Mouse (Mus musculus): ENCODE measurements around the gene Ankrd54. TPM values are rescaled to one million over a fixed set of nuclear protein-coding genes. Genes with fewer than 3 reads are reported as not detected.

Ankrd54 gene
- polyA plus RNA-seq, 1 experiment from 2014 or later: 51.3 TPM

DNA sequence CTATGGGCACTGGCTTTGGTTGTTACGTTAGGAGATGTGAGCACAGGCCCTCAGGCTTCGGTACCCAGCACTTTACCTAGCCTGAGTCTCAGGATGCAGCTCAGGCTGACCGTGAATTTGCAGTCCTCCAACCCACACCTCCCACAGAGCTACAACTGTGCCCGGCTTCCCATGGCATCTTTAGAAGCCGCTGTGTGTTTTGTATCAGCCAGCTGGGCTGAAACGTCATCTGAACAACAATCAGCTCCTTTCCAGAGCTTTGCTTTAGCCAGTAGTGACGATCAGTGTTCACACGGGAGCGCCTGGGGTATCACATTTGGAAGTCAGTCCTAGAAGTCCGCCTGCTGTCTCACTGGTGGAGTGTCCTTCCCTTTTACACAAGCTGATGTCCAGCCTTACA, 40.6 kb upstream of the Ankrd54 start:
- no peaks in the 10 kb centered on the region for H3K9me3 ChIP-seq (replicated peaks; ENCODE audit: control insufficient read depth, low read length)
- WGBS: 65% methylated on average over 10 of the region's 10 CpGs
- DNase-seq (ENCODE audit: low spot score): no peak
- ATAC-seq: no peak
- no peaks in the 10 kb centered on the region for H3K36me3 ChIP-seq (ENCODE audit: control insufficient read depth, insufficient read depth, low read length)
- H3K4me2 ChIP-seq (ENCODE audit: low read length): no peak overlapping the region
- no peaks in the 10 kb centered on the region for H3K27me3 ChIP-seq (replicated peaks; ENCODE audit: control insufficient read depth, insufficient read depth, low read length)
- peaks cover 4% of the 10 kb centered on the region; the same call in 1 of the 2 replicates for H3K4me1 ChIP-seq (ENCODE audit: control insufficient read depth, insufficient read depth, low read length)
- no peak overlapping the region for H3K4me3 ChIP-seq (ENCODE audit: low read depth, low read length)
- H3K27ac ChIP-seq (ENCODE audit: low read depth, low read length): no peak overlapping the region
- H3K9ac ChIP-seq (ENCODE audit: low read length): no peak overlapping the region

DNA sequence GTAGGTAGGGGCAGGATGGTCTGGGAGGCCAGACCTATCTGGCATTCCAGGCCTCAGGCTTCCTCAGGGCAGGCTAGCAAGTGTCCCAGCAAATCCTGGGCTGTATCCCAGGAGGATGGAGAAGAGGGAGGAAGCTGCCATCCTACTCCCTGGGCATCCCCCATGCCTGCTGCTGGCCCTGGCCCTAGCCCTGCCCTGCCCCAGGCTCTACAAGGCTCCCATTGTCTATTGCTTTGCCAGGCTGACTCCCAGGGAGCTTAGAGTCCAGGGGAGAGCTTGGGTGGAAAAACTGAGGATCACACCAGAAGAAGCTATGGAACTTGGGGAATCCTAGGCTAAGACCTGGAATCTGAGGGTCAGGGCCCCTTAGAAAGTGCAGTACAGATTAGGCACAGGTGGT, 38.8 kb upstream of the Ankrd54 start:
- Histone ChIP-seq H3K9me3 (replicated peaks; ENCODE audit: control insufficient read depth, low read length) (no peaks in the 10 kb centered on the region), H3K4me2 (ENCODE audit: low read length) (no peak overlapping the region), H3K9ac (ENCODE audit: low read length) (no peak overlapping the region), H3K4me3 (ENCODE audit: low read depth, low read length) (no peak overlapping the region), H3K27me3 (replicated peaks; ENCODE audit: control insufficient read depth, insufficient read depth, low read length) (no peaks in the 10 kb centered on the region), H3K4me1 (ENCODE audit: control insufficient read depth, insufficient read depth, low read length) (no peaks in the 10 kb centered on the region), H3K27ac (ENCODE audit: low read depth, low read length) (no peak overlapping the region), H3K36me3 (ENCODE audit: control insufficient read depth, insufficient read depth, low read length) (no peaks in the 10 kb centered on the region)
- ATAC-seq: no peak
- no peak for DNase-seq (ENCODE audit: low spot score)

GRCm38 (mm10) chr15:79100391-79100790, 37.7 kb upstream of the Ankrd54 start:
- H3K36me3 ChIP-seq (ENCODE audit: control insufficient read depth, insufficient read depth, low read length): peaks cover 8% of the 10 kb centered on the region; the same call in 1 of the 2 replicates
- H3K4me1 ChIP-seq (ENCODE audit: control insufficient read depth, insufficient read depth, low read length): no peaks in the 10 kb centered on the region
- DNase-seq (ENCODE audit: low spot score) (no peak), ATAC-seq (no peak)
- no peak overlapping the region for H3K27ac ChIP-seq (ENCODE audit: low read depth, low read length)
- no peaks in the 10 kb centered on the region for H3K9me3 ChIP-seq (replicated peaks; ENCODE audit: control insufficient read depth, low read length)
- H3K4me3 ChIP-seq (ENCODE audit: low read depth, low read length): no peak overlapping the region
- no peak overlapping the region for H3K9ac ChIP-seq (ENCODE audit: low read length)
- 74% methylated on average over 4 of the region's 4 CpGs for WGBS
- no peaks in the 10 kb centered on the region for H3K27me3 ChIP-seq (replicated peaks; ENCODE audit: control insufficient read depth, insufficient read depth, low read length)
- no peak overlapping the region for H3K4me2 ChIP-seq (ENCODE audit: low read length)

GRCm38 (mm10) chr15:79099456-79099855, 36.8 kb upstream of the Ankrd54 start:
- ATAC-seq: no peak
- Histone ChIP-seq H3K4me1 (ENCODE audit: control insufficient read depth, insufficient read depth, low read length) (no peaks in the 10 kb centered on the region), H3K4me2 (ENCODE audit: low read length) (no peak overlapping the region), H3K9me3 (replicated peaks; ENCODE audit: control insufficient read depth, low read length) (no peaks in the 10 kb centered on the region), H3K36me3 (ENCODE audit: control insufficient read depth, insufficient read depth, low read length) (peaks cover 17% of the 10 kb centered on the region), H3K9ac (ENCODE audit: low read length) (no peak overlapping the region), H3K27me3 (replicated peaks; ENCODE audit: control insufficient read depth, insufficient read depth, low read length) (no peaks in the 10 kb centered on the region), H3K4me3 (ENCODE audit: low read depth, low read length) (no peak overlapping the region), H3K27ac (ENCODE audit: low read depth, low read length) (no peak overlapping the region)
- DNase-seq (ENCODE audit: low spot score): no peak
- WGBS: 74% methylated on average over 4 of the region's 4 CpGs

- Histone ChIP-seq H3K4me3 (ENCODE audit: low read depth, low read length) (no peak overlapping the region), H3K9ac (ENCODE audit: low read length) (no peak overlapping the region), H3K4me1 (ENCODE audit: control insufficient read depth, insufficient read depth, low read length) (no peaks in the 10 kb centered on the region), H3K36me3 (ENCODE audit: control insufficient read depth, insufficient read depth, low read length) (peaks cover 23% of the 10 kb centered on the region), H3K27ac (ENCODE audit: low read depth, low read length) (no peak overlapping the region), H3K27me3 (replicated peaks; ENCODE audit: control insufficient read depth, insufficient read depth, low read length) (no peaks in the 10 kb centered on the region), H3K4me2 (ENCODE audit: low read length) (no peak overlapping the region), H3K9me3 (replicated peaks; ENCODE audit: control insufficient read depth, low read length) (no peaks in the 10 kb centered on the region)
- 44% methylated on average over 7 of the region's 7 CpGs for WGBS
- ATAC-seq: no peak
- DNase-seq (ENCODE audit: low spot score): no peak
Observed at GRCm38 (mm10) chr15:79098868-79099267, 36.2 kb upstream of the Ankrd54 start.

GRCm38 (mm10) chr15:79098220-79098619, 35.5 kb upstream of the Ankrd54 start:
- H3K4me2 ChIP-seq (ENCODE audit: low read length): no peak overlapping the region
- no peak overlapping the region for H3K9ac ChIP-seq (ENCODE audit: low read length)
- ATAC-seq: no peak
- no peaks in the 10 kb centered on the region for H3K27me3 ChIP-seq (replicated peaks; ENCODE audit: control insufficient read depth, insufficient read depth, low read length)
- 75% methylated on average over 5 of the region's 5 CpGs for WGBS
- no peak for DNase-seq (ENCODE audit: low spot score)
- peaks cover 30% of the 10 kb centered on the region for H3K36me3 ChIP-seq (ENCODE audit: control insufficient read depth, insufficient read depth, low read length)
- H3K27ac ChIP-seq (ENCODE audit: low read depth, low read length): no peak overlapping the region
- no peak overlapping the region for H3K4me3 ChIP-seq (ENCODE audit: low read depth, low read length)
- H3K9me3 ChIP-seq (replicated peaks; ENCODE audit: control insufficient read depth, low read length): no peaks in the 10 kb centered on the region
- H3K4me1 ChIP-seq (ENCODE audit: control insufficient read depth, insufficient read depth, low read length): no peaks in the 10 kb centered on the region

DNA sequence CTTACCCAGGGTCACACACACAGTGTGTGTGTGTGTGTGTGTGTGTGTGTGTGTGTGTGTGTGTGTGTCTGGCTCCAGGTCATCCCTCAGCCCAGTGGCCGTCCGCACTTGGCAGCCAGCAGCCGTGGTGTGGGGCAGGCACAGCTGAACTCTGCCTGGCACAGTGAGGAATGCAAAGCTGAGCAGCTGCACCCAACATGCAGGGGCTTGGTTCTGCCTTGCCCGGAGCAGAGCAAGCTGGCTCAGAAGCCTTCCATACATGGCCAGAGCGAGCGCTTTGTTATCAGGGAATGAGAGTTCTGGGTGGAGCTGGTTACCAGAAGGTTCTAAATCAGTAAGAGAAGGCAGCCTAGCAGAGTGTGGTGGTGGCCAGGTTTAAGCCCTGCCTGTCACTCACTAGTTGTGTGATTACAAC, 34.9 kb upstream of the Ankrd54 start:
- Histone ChIP-seq H3K27me3 (replicated peaks; ENCODE audit: control insufficient read depth, insufficient read depth, low read length) (no peaks in the 10 kb centered on the region), H3K36me3 (ENCODE audit: control insufficient read depth, insufficient read depth, low read length) (peaks cover 36% of the 10 kb centered on the region), H3K4me2 (ENCODE audit: low read length) (no peak overlapping the region), H3K27ac (ENCODE audit: low read depth, low read length) (no peak overlapping the region), H3K4me1 (ENCODE audit: control insufficient read depth, insufficient read depth, low read length) (no peaks in the 10 kb centered on the region), H3K4me3 (ENCODE audit: low read depth, low read length) (no peak overlapping the region), H3K9me3 (replicated peaks; ENCODE audit: control insufficient read depth, low read length) (no peaks in the 10 kb centered on the region), H3K9ac (ENCODE audit: low read length) (no peak overlapping the region)
- 71% methylated on average over 6 of the region's 6 CpGs for WGBS
- DNase-seq (ENCODE audit: low spot score): no peak
- ATAC-seq: no peak

DNA sequence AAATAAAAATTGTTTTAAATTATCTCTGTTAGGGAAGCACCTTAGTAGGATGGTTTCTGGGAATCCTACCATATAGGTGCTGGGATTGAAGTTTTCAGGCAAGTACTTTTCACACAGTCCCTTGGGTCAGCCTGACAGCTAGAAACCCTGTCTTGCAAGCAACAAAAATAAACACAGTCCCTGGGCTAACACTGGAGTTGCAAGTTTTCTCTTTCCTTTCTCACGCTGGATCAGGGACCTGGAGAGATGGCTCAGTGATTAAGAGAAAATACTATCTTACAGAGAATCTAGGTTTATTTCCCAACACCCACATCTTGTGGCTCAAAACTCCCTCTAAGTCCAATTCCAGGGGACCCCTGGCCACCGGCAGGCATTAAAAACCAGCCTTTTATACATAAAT, 34.4 kb upstream of the Ankrd54 start:
- WGBS: 47% methylated on average over 2 of the region's 2 CpGs
- ATAC-seq: no peak

DNA sequence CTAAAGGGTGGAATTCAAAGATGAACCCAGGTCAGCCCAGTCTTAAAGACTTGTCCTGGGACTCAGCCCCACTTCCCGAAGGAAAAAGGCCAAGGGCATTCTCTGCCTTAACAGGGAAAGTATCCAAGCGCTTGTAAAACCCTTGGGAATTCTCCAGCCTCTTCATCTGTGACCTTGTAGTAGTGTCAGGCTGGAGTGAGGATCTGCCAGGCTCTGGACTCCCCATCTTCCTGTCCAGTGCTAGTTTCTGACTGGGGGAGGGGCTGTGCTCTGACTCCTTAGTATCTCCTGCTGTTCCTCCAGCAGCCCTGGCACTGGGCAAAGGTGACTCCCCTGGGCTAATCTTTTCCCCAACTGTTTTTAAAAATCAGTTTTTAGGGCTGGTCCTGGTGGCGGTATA, 33.9 kb upstream of the Ankrd54 start:
- Histone ChIP-seq H3K4me2 (ENCODE audit: low read length) (no peak overlapping the region), H3K9ac (ENCODE audit: low read length) (no peak overlapping the region), H3K4me1 (ENCODE audit: control insufficient read depth, insufficient read depth, low read length) (no peaks in the 10 kb centered on the region), H3K27me3 (replicated peaks; ENCODE audit: control insufficient read depth, insufficient read depth, low read length) (no peaks in the 10 kb centered on the region), H3K9me3 (replicated peaks; ENCODE audit: control insufficient read depth, low read length) (no peaks in the 10 kb centered on the region), H3K27ac (ENCODE audit: low read depth, low read length) (no peak overlapping the region), H3K36me3 (ENCODE audit: control insufficient read depth, insufficient read depth, low read length) (peaks cover 46% of the 10 kb centered on the region), H3K4me3 (ENCODE audit: low read depth, low read length) (no peak overlapping the region)
- no peak for ATAC-seq
- 79% methylated on average over 3 of the region's 3 CpGs for WGBS
- no peak for DNase-seq (ENCODE audit: low spot score)

More for the DNA sequence above, 34.4 kb upstream of the Ankrd54 start:
- no peak overlapping the region for H3K4me2 ChIP-seq (ENCODE audit: low read length)
- H3K4me1 ChIP-seq (ENCODE audit: control insufficient read depth, insufficient read depth, low read length): no peaks in the 10 kb centered on the region
- no peak overlapping the region for H3K4me3 ChIP-seq (ENCODE audit: low read depth, low read length)
- no peak for DNase-seq (ENCODE audit: low spot score)
- no peaks in the 10 kb centered on the region for H3K9me3 ChIP-seq (replicated peaks; ENCODE audit: control insufficient read depth, low read length)
- no peaks in the 10 kb centered on the region for H3K27me3 ChIP-seq (replicated peaks; ENCODE audit: control insufficient read depth, insufficient read depth, low read length)
- H3K27ac ChIP-seq (ENCODE audit: low read depth, low read length): no peak overlapping the region
- peaks cover 41% of the 10 kb centered on the region for H3K36me3 ChIP-seq (ENCODE audit: control insufficient read depth, insufficient read depth, low read length)
- no peak overlapping the region for H3K9ac ChIP-seq (ENCODE audit: low read length)

All from forebrain, embryonic 14.5 days (tissue).